Mouse (Mus musculus): ENCODE measurements around the gene Atp2c2. TPM values are rescaled to one million over a fixed set of nuclear protein-coding genes. Genes with fewer than 3 reads are reported as not detected.

The Atp2c2 gene
- total and polyA plus RNA-seq, 2 experiments from 2014 or later: 0.82 to 1.1 TPM

- H3K4me1 ChIP-seq (ENCODE audit: insufficient read depth, low read length): peaks cover 5% of the 10 kb centered on the region; the same call in 1 of the 2 replicates
- ATAC-seq (ENCODE audit: low FRiP score): no peak
- TF ChIP-seq CTCF (IDR thresholded peaks at IDR 0.05): no peak
- H3K36me3 ChIP-seq (ENCODE audit: insufficient read depth, low read length): peaks cover 4% of the 10 kb centered on the region; the same call in 1 of the 2 replicates
- H3K9me3 ChIP-seq (ENCODE audit: low read length): no peaks in the 10 kb centered on the region
- H3K9ac ChIP-seq (replicated peaks; ENCODE audit: low read length, poor library complexity, severe bottlenecking): no peak overlapping the region
- no peak overlapping the region for H3K4me3 ChIP-seq (ENCODE audit: low read depth, low read length)
- no peaks in the 10 kb centered on the region for H3K27me3 ChIP-seq (ENCODE audit: insufficient read depth, low read length)
- DNase-seq (ENCODE audit: low spot score): no peak
- peak overlapping the region; percentile 37; the same call in 1 of the 2 replicates for H3K4me2 ChIP-seq (ENCODE audit: low read depth, low read length, poor library complexity, severe bottlenecking)
- no peak overlapping the region for H3K27ac ChIP-seq (ENCODE audit: low read depth, low read length)
- WGBS: 64% methylated on average over 2 of the region's 2 CpGs
These were observed 56.3 kb downstream of the Atp2c2 start for GRCm38 (mm10) chr8:119756147-119756461.

GRCm38 (mm10) chr8:119756538-119756937 is 56.7 kb downstream of the Atp2c2 start:
- 57% methylated on average over 5 of the region's 5 CpGs for WGBS
- ATAC-seq (ENCODE audit: low FRiP score): no peak
- TF ChIP-seq CTCF (IDR thresholded peaks at IDR 0.05): no peak

GRCm38 (mm10) chr8:119761692-119762091 is 61.9 kb downstream of the Atp2c2 start:
- 89% methylated on average over 11 of the region's 11 CpGs for whole genome bisulfite sequencing
- no peak for ATAC-seq (ENCODE audit: low FRiP score)

More at GRCm38 (mm10) chr8:119756538-119756937, 56.7 kb downstream of the Atp2c2 start:
- Histone ChIP-seq H3K9me3 (ENCODE audit: low read length) (no peaks in the 10 kb centered on the region), H3K27me3 (ENCODE audit: insufficient read depth, low read length) (no peaks in the 10 kb centered on the region), H3K9ac (replicated peaks; ENCODE audit: low read length, poor library complexity, severe bottlenecking) (no peak overlapping the region), H3K4me1 (ENCODE audit: insufficient read depth, low read length) (peaks cover 5% of the 10 kb centered on the region; the same call in 1 of the 2 replicates), H3K27ac (ENCODE audit: low read depth, low read length) (no peak overlapping the region), H3K36me3 (ENCODE audit: insufficient read depth, low read length) (peaks cover 4% of the 10 kb centered on the region), H3K4me3 (ENCODE audit: low read depth, low read length) (no peak overlapping the region), H3K4me2 (ENCODE audit: low read depth, low read length, poor library complexity, severe bottlenecking) (no peak overlapping the region)
- DNase-seq (ENCODE audit: low spot score): no peak

GRCm38 (mm10) chr8:119762226-119763220 is 62.7 kb downstream of the Atp2c2 start:
- ATAC-seq (ENCODE audit: low FRiP score): no peak
- 92% methylated on average over 21 of the region's 21 CpGs for WGBS
- Histone ChIP-seq H3K4me3 (ENCODE audit: low read depth, low read length) (no peak overlapping the region), H3K9me3 (ENCODE audit: low read length) (no peaks in the 10 kb centered on the region), H3K27me3 (ENCODE audit: insufficient read depth, low read length) (no peaks in the 10 kb centered on the region), H3K36me3 (ENCODE audit: insufficient read depth, low read length) (peaks cover 34% of the 10 kb centered on the region), H3K4me1 (ENCODE audit: insufficient read depth, low read length) (no peaks in the 10 kb centered on the region; the same call in 1 of the 2 replicates), H3K27ac (ENCODE audit: low read depth, low read length) (no peak overlapping the region), H3K9ac (replicated peaks; ENCODE audit: low read length, poor library complexity, severe bottlenecking) (no peak overlapping the region), H3K4me2 (ENCODE audit: low read depth, low read length, poor library complexity, severe bottlenecking) (no peak overlapping the region)
- TF ChIP-seq CTCF (IDR thresholded peaks at IDR 0.05): no peak
- DNase-seq (ENCODE audit: low spot score): no peak

More at GRCm38 (mm10) chr8:119761692-119762091, 61.9 kb downstream of the Atp2c2 start:
- H3K4me2 ChIP-seq (ENCODE audit: low read depth, low read length, poor library complexity, severe bottlenecking): no peak overlapping the region
- no peak for DNase-seq (ENCODE audit: low spot score)
- no peak overlapping the region for H3K4me3 ChIP-seq (ENCODE audit: low read depth, low read length)
- peaks cover 32% of the 10 kb centered on the region for H3K36me3 ChIP-seq (ENCODE audit: insufficient read depth, low read length)
- no peak overlapping the region for H3K27ac ChIP-seq (ENCODE audit: low read depth, low read length)
- no peaks in the 10 kb centered on the region; the same call in 1 of the 2 replicates for H3K4me1 ChIP-seq (ENCODE audit: insufficient read depth, low read length)
- no peak for TF ChIP-seq CTCF (IDR thresholded peaks at IDR 0.05)
- H3K9ac ChIP-seq (replicated peaks; ENCODE audit: low read length, poor library complexity, severe bottlenecking): no peak overlapping the region
- H3K9me3 ChIP-seq (ENCODE audit: low read length): no peaks in the 10 kb centered on the region
- no peaks in the 10 kb centered on the region for H3K27me3 ChIP-seq (ENCODE audit: insufficient read depth, low read length)

- no peak for TF ChIP-seq CTCF (IDR thresholded peaks at IDR 0.05)
- Histone ChIP-seq H3K27me3 (ENCODE audit: insufficient read depth, low read length) (no peaks in the 10 kb centered on the region), H3K9ac (replicated peaks; ENCODE audit: low read length, poor library complexity, severe bottlenecking) (no peak overlapping the region), H3K9me3 (ENCODE audit: low read length) (no peaks in the 10 kb centered on the region), H3K4me1 (ENCODE audit: insufficient read depth, low read length) (no peaks in the 10 kb centered on the region), H3K4me3 (ENCODE audit: low read depth, low read length) (no peak overlapping the region), H3K4me2 (ENCODE audit: low read depth, low read length, poor library complexity, severe bottlenecking) (no peak overlapping the region), H3K36me3 (ENCODE audit: insufficient read depth, low read length) (peaks cover 46% of the 10 kb centered on the region), H3K27ac (ENCODE audit: low read depth, low read length) (no peak overlapping the region)
- WGBS: 87% methylated on average over 10 of the region's 10 CpGs
- ATAC-seq (ENCODE audit: low FRiP score) (no peak), DNase-seq (ENCODE audit: low spot score) (no peak)
These were observed 65.5 kb downstream of the Atp2c2 start for GRCm38 (mm10) chr8:119765311-119765710.
